Mouse (Mus musculus): ENCODE measurements around the gene Fgr. TPM values are rescaled to one million over a fixed set of nuclear protein-coding genes. Genes with fewer than 3 reads are reported as not detected.
A peak's percentile ranks its signal among the peaks of the same experiment; 100 is the strongest.
"Not testable (repeated sequence)": the region's sequence is repeated elsewhere in the genome, so short reads cannot be mapped to it uniquely, and the experiment has no call there.

Gene Fgr
- polyA plus RNA-seq (2012; ENCODE audit: insufficient read depth, insufficient read length, missing spikeins): 0.55 TPM in 1 of 2 replicates, not detected in the other

DNA sequence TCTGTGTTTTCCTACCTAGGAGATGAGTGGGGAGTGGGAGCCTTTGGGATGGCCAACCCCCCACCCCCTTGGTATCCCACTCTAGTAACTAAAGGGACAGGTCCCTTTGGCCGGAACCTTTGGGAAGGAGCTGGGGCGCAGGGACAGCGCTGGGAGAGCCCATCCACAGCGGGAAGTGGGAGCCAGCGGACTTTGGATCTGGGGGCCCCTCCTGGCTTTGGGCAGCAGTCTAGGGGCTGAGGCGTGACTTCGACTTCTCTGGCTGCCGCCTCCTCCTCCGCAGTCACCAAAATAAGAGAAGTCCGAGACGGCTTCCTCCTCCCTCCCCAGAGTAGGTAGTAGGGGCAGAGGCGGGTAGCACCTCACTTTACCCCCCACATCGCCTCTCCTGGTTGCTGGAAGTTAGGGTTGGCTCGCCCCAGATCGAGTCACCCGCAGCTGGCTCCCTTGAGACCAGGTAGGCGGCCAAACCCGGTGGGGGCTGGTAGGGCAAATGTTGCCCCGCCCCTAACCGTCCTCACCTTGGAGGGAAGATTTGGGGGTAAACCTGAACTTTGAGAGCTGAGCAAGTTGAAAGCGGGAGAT lies at the start of gene Fgr:
Gene Fgr (plus strand): TSS at position 282 of the 585 bp plus-strand sequence.
- Histone ChIP-seq H3K4me3 (ENCODE audit: insufficient read depth, low read depth, low read length) (peak within 1 kb of the TSS; percentile 29), H3K4me1 (ENCODE audit: control insufficient read depth, insufficient read depth, insufficient read length, low read length) (peaks cover 34% of the 10 kb centered on the region), H3K27ac (replicated peaks; ENCODE audit: low read depth, low read length) (no peak within 1 kb of the TSS)

DNA sequence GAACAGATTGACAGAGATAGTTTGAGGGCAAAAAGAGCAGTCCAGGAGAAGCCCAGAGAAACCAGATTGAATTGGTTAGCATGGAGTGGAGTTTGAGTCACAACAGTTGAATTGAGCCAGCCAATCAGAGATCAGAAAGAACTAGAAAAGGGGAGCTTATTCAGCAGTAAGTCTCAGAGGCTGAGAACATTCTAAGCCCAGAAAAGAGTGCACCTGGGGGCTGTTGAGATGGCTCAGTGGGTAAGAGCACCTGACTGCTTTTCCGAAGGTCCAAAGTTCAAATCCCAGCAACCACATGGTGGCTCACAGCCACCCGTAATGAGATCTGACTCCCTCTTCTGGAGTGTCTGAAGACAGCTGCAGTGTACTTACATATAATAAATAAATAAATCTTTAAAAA lies 47.4 kb upstream of the Fgr start:
- H3K27ac ChIP-seq (replicated peaks; ENCODE audit: low read depth, low read length); H3K4me3 ChIP-seq (ENCODE audit: insufficient read depth, low read depth, low read length): not testable (repeated sequence)

DNA sequence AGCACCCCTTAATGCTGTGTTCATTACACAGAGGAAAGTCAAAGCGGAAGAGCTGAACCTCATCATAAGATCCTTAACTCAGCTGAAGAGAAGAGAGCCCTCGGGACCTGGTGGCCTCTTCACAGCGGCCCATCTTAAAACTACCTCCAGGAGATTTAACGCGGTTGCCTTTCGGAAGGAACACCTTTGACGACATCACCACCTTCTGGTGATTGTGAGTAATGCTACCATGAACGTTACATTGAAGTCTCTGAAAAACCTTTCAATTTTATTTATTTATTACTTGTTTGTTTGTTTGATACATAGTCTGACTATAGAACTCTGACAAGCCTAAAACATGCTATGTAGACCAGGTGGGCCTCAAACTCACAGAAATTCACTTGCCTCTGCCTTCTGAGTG lies 43.1 kb upstream of the Fgr start:
- no peak overlapping the region for H3K27ac ChIP-seq (replicated peaks; ENCODE audit: low read depth, low read length)
- no peak overlapping the region for H3K4me3 ChIP-seq (ENCODE audit: insufficient read depth, low read depth, low read length)
- H3K4me1 ChIP-seq (ENCODE audit: control insufficient read depth, insufficient read depth, insufficient read length, low read length): no peaks in the 10 kb centered on the region

More for the DNA sequence above, 47.4 kb upstream of the Fgr start:
- H3K4me1 ChIP-seq (ENCODE audit: control insufficient read depth, insufficient read depth, insufficient read length, low read length): not testable (repeated sequence)

DNA sequence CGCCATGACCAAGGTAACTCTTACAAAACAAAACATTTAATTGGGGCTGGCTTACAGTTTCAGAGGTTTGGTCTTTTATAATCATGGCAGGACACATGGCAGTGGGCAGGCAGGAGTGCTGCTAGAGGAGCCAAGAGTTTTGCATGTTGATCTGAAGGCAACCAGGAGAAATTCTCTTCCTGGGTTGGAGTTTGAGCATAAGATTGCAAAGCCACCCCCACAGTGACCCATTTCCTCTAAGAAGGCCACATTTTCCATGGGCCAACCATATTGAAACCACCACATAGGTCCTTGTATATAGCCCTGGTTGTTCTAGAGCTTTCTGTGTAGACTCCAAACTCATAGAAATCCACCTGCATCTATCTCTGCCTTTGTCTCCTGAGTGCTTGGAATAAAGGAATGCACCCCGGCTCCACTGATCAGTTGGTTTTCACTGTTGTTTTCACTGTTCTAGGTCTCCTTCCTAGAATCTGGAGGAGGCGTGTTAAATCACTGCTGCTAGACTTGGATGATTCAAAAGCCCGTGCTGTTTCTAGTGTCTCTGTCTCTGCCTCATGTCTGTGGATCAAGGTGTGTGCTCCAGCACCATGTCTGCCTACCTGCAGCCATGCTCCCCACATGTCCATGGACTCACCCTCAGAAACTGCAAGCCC lies 41.0 kb upstream of the Fgr start:
- H3K4me1 ChIP-seq (ENCODE audit: control insufficient read depth, insufficient read depth, insufficient read length, low read length): no peaks in the 10 kb centered on the region
- H3K27ac ChIP-seq (replicated peaks; ENCODE audit: low read depth, low read length): no peak overlapping the region
- H3K4me3 ChIP-seq (ENCODE audit: insufficient read depth, low read depth, low read length): no peak overlapping the region

DNA sequence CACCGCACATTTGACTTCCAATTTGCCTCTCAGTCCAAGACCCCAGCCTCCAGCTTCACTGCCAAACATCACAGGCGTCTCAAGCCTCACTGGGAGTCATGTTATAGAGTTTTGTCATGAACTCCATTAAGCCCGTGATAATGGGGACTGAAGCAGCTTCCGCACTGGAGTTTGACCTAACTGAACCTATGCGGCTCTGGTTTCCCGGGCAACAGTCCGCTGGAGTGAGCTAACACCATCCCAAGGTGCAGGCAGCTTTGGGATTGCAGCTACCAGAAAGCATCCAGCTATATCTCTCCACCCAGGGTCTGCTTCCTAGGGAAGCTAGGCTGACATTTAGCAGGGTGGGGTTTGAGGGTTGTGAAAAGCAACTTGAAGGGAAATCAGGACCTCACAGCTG lies 39.3 kb upstream of the Fgr start:
- Histone ChIP-seq H3K4me1 (ENCODE audit: control insufficient read depth, insufficient read depth, insufficient read length, low read length) (no peaks in the 10 kb centered on the region), H3K4me3 (ENCODE audit: insufficient read depth, low read depth, low read length) (no peak overlapping the region), H3K27ac (replicated peaks; ENCODE audit: low read depth, low read length) (no peak overlapping the region)

DNA sequence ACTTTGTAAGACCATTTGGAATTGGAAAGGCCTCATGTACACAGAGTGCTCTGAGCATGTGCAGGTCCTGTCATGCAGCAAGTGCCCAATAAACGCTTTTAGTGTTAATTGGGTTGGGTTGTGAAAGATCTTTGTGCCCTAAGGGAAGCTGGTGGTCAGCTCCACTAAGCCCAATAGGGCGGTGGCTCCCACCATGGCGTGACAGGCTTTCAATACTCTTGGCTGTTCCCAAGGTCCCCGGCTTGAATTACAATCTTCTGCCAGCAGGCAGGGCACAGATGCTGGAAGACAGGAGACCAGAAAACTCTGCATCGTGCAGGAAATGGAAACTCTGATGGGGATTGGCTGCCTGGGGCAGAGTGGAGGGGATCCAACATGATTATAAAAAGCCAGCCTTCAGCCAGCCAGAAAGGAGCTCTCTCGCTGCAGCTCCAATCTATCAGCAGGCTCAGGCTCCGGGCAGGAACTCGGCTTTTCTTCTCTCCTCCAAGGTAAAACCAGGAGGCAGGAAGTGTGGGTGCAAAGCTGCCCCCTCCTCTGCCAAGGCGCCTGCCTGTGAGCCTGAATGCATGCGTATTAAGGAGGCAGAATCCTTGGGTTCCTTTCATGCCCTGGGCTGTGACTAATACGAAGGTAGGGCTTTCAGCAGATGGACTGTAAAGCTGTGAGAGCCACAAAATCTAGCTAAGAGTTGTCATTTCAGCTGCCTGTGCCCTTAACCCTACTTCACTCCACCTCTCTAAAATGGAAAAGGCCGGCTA lies 35.5 kb upstream of the Fgr start:
- Histone ChIP-seq H3K27ac (replicated peaks; ENCODE audit: low read depth, low read length) (no peak overlapping the region), H3K4me1 (ENCODE audit: control insufficient read depth, insufficient read depth, insufficient read length, low read length) (peaks cover 2% of the 10 kb centered on the region; the same call in 1 of the 2 replicates), H3K4me3 (ENCODE audit: insufficient read depth, low read depth, low read length) (no peak overlapping the region)

DNA sequence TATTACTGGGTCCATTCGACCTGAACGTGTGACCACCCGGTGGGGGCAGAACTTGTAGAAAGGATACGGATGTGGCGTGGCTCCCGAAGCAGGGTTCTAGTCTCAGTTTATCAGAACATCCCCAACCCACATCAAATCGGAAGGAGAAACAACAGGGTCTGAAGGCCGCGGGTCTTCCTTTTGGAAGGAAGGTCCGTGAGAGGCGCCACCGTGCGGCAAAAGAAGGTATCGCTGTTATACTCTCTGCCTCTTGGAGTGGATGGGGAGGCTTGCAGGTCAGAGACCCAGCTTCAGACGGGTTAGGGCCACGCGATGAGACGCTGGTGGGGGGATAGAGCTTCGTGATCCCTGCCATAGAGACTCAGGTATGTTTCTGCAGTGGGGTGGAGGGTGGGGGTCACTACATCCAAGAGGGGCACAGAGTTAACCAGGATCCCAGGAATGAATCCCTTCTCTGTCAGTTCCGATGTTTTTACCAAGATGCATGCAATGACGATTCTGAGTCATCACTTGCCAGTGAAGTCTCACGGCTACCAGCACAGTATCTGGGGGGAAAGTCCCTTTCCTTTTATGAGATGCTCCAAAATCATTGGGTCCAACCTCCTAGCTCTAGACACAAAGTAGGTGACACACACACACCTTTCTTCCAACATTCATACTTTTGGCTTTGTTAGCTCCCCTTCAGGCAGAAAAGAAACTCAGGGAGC lies 34.3 kb upstream of the Fgr start:
- peaks cover 9% of the 10 kb centered on the region for H3K4me1 ChIP-seq (ENCODE audit: control insufficient read depth, insufficient read depth, insufficient read length, low read length)
- no peak overlapping the region for H3K4me3 ChIP-seq (ENCODE audit: insufficient read depth, low read depth, low read length)
- H3K27ac ChIP-seq (replicated peaks; ENCODE audit: low read depth, low read length): no peak overlapping the region

DNA sequence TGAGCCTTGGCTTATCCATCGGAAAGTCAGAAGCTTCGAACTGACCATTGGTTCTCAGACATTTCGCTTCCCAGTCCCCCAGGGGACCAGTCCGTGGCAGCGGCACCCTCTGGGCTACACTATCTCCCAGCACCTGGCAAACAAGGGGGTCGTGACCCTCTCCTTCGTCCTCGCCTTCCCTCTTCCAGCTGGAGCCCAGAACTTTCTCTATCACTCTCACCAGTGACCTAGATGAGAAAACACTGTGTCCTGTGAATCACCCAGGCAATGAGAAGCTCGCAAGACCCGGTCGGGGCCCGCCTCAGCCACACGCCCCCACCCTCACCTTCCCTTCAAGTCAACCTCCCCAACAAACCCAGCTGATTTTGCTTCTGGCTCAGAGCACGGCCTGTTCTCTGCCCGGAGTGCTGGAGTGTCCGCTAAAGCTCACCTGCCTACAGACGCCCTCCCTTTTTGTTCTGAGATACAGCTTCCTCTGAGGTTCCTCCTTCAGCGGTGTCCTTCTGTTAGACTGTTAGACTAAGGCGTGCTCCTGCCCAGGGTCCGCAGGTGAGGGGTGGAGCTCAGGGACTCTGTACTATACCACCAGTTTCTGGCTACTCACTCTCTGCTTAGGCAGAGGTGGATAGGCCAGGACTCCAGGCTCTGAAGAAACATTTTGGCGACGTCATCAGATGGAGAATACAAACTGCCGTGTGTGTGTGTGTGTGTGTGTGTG lies 32.7 kb upstream of the Fgr start:
- H3K4me1 ChIP-seq (ENCODE audit: control insufficient read depth, insufficient read depth, insufficient read length, low read length): peaks cover 14% of the 10 kb centered on the region
- no peak overlapping the region for H3K27ac ChIP-seq (replicated peaks; ENCODE audit: low read depth, low read length)
- H3K4me3 ChIP-seq (ENCODE audit: insufficient read depth, low read depth, low read length): no peak overlapping the region

DNA sequence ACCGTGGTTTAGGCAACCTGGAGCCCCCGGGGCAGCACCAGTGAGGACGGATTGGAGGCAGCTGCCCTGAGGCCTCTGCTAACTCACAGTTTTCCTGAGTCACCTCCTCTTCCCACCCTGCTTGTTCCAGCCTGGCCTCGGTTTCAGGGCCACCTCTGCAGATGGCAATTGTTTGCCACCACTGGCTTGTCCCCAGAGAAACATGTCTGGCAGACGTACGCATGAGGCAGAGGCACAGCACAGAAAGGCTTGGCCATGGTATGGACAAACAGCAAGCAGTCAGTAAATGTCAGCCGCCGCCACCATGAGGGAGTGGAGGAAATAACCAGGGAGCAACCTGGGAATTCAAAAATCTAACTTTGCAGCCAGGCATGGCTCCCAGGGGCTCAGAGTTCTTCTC lies 30.8 kb upstream of the Fgr start:
- Histone ChIP-seq H3K4me3 (ENCODE audit: insufficient read depth, low read depth, low read length) (no peak overlapping the region), H3K4me1 (ENCODE audit: control insufficient read depth, insufficient read depth, insufficient read length, low read length) (peaks cover 18% of the 10 kb centered on the region), H3K27ac (replicated peaks; ENCODE audit: low read depth, low read length) (no peak overlapping the region)

DNA sequence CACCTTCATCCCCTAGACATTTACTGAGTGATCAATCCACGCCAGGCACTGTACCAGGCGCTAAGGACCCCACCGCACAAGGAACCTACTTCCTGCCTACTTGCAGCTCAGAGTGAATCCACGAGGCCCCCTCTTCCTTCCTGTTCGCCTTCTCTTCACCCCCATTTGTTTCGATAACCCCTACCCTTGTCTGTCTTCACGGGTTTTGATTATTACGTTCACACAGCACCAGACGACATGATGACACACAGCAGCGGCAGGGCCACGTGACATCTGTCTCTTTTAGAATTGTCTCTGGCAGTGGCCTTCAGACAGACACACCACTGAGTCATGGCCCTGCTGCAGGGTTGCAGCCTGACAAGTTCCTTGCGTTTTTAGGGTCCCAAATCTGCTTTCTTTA lies 29.8 kb upstream of the Fgr start:
- no peak overlapping the region for H3K4me3 ChIP-seq (ENCODE audit: insufficient read depth, low read depth, low read length)
- peak overlapping the region; percentile 75 for H3K27ac ChIP-seq (replicated peaks; ENCODE audit: low read depth, low read length)
- H3K4me1 ChIP-seq (ENCODE audit: control insufficient read depth, insufficient read depth, insufficient read length, low read length): peaks cover 18% of the 10 kb centered on the region

DNA sequence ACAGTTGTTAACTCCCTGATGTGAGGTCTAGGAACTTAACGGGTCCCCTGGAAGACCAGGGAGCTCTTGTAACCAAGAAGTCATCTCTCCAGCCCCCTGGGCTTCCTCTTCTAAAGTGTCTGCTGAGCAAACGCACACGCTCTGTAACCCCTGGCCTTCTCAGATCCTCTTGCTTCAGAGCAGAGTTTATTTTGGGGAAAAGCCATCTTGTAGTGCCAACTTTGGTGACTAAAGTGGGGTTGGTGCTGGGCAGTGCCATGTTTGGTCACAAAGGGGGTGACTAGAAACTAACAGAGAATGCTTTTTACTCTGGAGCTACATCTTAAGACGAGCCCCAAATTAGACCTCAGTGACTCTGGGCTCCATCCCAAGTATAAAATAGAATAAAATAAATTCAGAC lies 29.1 kb upstream of the Fgr start:
- Histone ChIP-seq H3K4me3 (ENCODE audit: insufficient read depth, low read depth, low read length) (no peak overlapping the region), H3K4me1 (ENCODE audit: control insufficient read depth, insufficient read depth, insufficient read length, low read length) (peaks cover 18% of the 10 kb centered on the region), H3K27ac (replicated peaks; ENCODE audit: low read depth, low read length) (peak overlapping the region; percentile 75)

DNA sequence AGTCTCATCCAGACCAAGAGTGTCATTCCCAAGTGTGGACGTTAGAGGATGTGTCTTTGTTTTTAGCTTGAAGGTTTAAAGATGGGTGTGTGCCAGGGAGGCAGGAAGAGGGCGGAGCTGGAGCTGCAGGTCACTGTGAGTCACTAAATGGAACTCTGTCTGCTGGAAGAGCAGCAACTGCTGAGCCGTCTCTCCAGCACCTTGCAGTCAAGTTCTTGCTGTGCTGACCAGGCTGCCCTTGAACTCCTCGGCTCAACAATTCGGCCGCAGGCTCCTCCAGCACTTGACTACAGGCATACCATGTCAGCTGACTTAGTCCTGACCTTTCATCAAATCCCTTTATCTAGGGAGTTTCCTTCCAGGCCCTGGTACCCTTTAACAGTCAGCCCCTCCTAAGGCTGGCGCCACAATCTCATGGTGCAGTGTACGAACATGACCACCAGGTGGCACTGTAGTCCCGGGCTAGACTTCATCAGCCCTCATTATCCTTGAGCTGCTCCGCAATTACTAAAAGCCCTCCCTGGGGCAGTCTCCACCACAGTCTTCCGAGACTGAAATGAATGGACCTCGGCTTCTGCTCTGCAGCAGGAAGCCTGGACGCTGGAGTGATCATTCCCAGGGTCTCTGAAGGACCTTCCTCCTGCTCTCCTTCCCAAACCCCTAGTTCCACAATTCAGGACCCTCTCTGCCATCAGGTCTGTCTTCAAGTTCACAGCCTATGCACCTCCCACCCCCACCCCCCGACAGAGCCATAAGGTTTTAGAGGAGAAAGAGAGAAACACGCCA lies 28.4 kb upstream of the Fgr start:
- Histone ChIP-seq H3K4me3 (ENCODE audit: insufficient read depth, low read depth, low read length) (0 out of 2 replicates have a peak overlapping the region, but pooled peaks have one; percentile 6), H3K27ac (replicated peaks; ENCODE audit: low read depth, low read length) (peak overlapping the region; percentile 75), H3K4me1 (ENCODE audit: control insufficient read depth, insufficient read depth, insufficient read length, low read length) (peaks cover 20% of the 10 kb centered on the region)

DNA sequence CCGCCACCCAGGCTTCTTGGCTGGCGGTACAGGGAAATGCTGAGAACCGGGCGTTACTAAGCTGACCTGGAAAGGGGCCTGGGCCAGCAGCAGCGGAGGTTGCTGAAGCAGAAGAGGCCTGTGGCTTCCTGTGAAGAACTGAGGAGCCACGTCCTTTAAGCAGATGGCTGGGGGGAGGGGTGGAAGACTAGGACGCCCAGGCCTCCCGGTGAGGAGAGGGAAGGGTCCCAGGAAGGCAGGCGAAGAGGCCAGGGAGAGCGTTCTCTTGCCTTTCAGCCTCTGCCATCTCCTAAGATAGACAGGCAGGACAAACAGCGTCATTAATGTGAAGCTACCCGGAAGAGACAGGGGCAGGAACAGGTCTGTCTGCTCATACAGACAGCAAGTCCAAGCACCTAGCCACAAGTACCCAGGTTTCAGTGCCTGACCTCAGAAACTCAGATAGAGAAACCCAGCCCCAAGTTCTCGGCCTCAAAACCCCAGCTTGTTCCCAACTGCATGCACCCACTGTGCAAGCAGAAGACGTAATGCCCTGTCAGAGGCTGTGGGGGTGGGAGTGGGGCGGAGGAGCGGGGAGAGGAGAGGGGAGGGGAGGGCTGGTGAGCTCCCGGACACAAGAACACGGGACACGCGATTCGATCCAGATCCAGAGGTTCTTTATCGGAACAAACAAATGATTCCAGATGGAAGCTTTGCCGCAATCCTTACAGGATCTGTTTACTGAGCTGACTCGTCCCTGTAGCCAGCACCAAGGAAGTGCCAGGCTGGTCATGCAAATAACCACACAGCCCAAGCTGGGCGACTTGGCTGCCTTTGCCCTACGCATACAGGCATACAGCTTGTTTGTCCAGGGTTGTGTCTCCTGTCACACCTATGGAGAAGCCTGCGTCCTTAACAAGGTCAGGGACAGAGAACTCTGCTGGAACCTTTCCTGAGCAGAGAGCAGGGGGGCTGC lies 27.6 kb upstream of the Fgr start:
- Histone ChIP-seq H3K4me3 (ENCODE audit: insufficient read depth, low read depth, low read length) (0 out of 2 replicates have a peak overlapping the region, but pooled peaks have one; percentile 6), H3K4me1 (ENCODE audit: control insufficient read depth, insufficient read depth, insufficient read length, low read length) (peaks cover 21% of the 10 kb centered on the region), H3K27ac (replicated peaks; ENCODE audit: low read depth, low read length) (peak overlapping the region; percentile 59)
